Mouse (Mus musculus): ENCODE measurements at regions not wholly inside any gene's neighbourhood (a gene's known extent, or its start where the extent isn't known, plus 50 kb on each side); places are given as distances from the start of the nearest gene placed in this dataset.
"Not testable (repeated sequence)": the region's sequence is repeated elsewhere in the genome, so short reads cannot be mapped to it uniquely, and the experiment has no call there.

DNA sequence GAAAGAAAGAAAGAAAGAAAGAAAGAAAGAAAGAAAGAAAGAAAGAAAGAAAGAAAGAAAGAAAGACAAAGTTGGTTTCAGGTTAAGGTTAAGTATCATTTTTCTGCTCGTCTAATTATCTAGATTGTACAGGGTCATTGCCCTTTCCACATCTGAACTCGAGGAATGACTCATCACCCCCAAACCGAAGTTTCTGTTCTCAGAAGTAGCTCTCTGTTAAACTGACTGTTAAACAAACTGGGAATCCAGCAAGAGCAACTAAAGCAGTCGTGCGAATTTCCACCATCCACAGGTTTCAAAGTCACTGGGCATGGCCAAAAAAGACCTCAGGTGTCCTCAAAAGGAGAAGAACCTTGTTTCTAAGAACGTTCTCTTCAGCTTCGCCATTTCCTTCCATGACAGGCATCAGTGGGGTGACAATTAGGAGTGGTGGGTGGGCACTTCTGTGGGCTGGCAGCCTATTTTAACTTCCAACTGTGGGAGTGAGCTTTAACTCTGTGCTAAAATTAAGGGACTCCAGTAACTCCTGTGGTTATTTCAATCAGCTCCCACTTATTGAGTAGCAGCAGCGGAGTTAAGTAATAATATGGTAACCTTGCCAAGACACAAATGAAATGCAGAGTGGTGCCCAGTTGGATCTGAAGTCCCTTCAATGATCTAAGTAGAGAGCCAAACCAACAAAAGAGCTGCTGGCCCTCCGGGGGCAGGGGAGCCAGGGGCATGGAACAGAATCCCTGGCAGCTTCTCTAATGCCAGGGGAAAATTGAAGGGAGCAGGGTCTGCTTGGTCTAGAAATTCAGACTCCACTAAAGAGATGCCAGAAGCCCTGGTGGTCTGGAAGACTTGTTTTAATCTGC is 470.5 kb upstream of the Smim15 start:
- no peak overlapping the region for H3K4me2 ChIP-seq (replicated peaks)
- H3K9me3 ChIP-seq (replicated peaks): no peaks in the 10 kb centered on the region
- H3K9ac ChIP-seq: no peak overlapping the region
- H3K4me1 ChIP-seq: no peaks in the 10 kb centered on the region
- ATAC-seq (ENCODE audit: insufficient number of reproducible peaks, low FRiP score, low TSS enrichment, low read depth): peak; percentile 63
- H3K27me3 ChIP-seq: no peaks in the 10 kb centered on the region
- H3K27ac ChIP-seq (replicated peaks): no peak overlapping the region
- 68% methylated on average over 9 of the region's 9 CpGs for WGBS
- H3K4me3 ChIP-seq (replicated peaks): no peak overlapping the region
- H3K36me3 ChIP-seq: no peaks in the 10 kb centered on the region

GRCm38 (mm10) chr13:107571539-107571938 is 472.7 kb upstream of the Smim15 start:
- no peak overlapping the region for H3K27ac ChIP-seq (replicated peaks)
- no peaks in the 10 kb centered on the region for H3K9me3 ChIP-seq (replicated peaks)
- H3K36me3 ChIP-seq: no peaks in the 10 kb centered on the region
- H3K9ac ChIP-seq: no peak overlapping the region
- no peak overlapping the region for H3K4me3 ChIP-seq (replicated peaks)
- no peak overlapping the region for H3K4me2 ChIP-seq (replicated peaks)
- no peaks in the 10 kb centered on the region for H3K27me3 ChIP-seq
- 83% methylated on average over 10 of the region's 10 CpGs for WGBS
- no peaks in the 10 kb centered on the region for H3K4me1 ChIP-seq
- ATAC-seq (ENCODE audit: insufficient number of reproducible peaks, low FRiP score, low TSS enrichment, low read depth): no peak

GRCm38 (mm10) chr13:107569477-107569876 is 474.8 kb upstream of the Smim15 start:
- Histone ChIP-seq H3K4me2 (replicated peaks) (no peak overlapping the region), H3K4me3 (replicated peaks) (no peak overlapping the region), H3K27ac (replicated peaks) (no peak overlapping the region), H3K27me3 (no peaks in the 10 kb centered on the region), H3K4me1 (no peaks in the 10 kb centered on the region), H3K36me3 (no peaks in the 10 kb centered on the region), H3K9me3 (replicated peaks) (no peaks in the 10 kb centered on the region), H3K9ac (no peak overlapping the region)
- 93% methylated on average over 2 of the region's 2 CpGs for WGBS
- no peak for ATAC-seq (ENCODE audit: insufficient number of reproducible peaks, low FRiP score, low TSS enrichment, low read depth)

DNA sequence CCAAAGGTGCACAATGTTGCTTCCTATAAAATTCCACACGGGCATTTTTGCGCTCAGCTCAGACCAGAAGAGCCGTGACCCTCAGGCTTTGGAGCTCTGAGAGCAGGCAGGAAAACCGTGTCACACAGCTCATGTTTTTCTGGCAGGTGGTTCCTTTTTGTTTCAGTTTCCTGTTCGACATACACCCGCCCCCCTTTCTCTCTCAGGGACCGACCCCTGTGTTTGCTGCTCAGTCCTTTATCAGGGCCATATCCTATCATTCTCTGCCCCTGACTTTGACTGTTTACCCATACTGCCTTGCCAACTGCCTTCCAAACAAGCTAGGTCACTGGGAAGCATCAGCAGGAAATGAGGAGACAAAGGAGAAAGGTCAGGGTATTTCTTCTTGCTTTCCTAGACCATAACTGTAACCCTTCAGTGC is 475.5 kb upstream of the Smim15 start:
- no peak overlapping the region for H3K9ac ChIP-seq
- no peaks in the 10 kb centered on the region for H3K27me3 ChIP-seq
- no peaks in the 10 kb centered on the region for H3K36me3 ChIP-seq
- ATAC-seq (ENCODE audit: insufficient number of reproducible peaks, low FRiP score, low TSS enrichment, low read depth): no peak
- H3K4me1 ChIP-seq: no peaks in the 10 kb centered on the region
- no peak overlapping the region for H3K27ac ChIP-seq (replicated peaks)
- WGBS: 48% methylated on average over 7 of the region's 7 CpGs
- no peak overlapping the region for H3K4me2 ChIP-seq (replicated peaks)
- H3K4me3 ChIP-seq (replicated peaks): no peak overlapping the region
- H3K9me3 ChIP-seq (replicated peaks): no peaks in the 10 kb centered on the region

GRCm38 (mm10) chr13:107562463-107562862 is 481.8 kb upstream of the Smim15 start:
- H3K4me2 ChIP-seq (replicated peaks): no peak overlapping the region
- no peak overlapping the region for H3K9ac ChIP-seq
- H3K27ac ChIP-seq (replicated peaks): no peak overlapping the region
- H3K36me3 ChIP-seq: no peaks in the 10 kb centered on the region
- H3K27me3 ChIP-seq: no peaks in the 10 kb centered on the region
- 85% methylated on average over 1 of the region's 1 CpGs for WGBS
- no peak overlapping the region for H3K4me3 ChIP-seq (replicated peaks)
- no peaks in the 10 kb centered on the region for H3K9me3 ChIP-seq (replicated peaks)
- ATAC-seq (ENCODE audit: insufficient number of reproducible peaks, low FRiP score, low TSS enrichment, low read depth): no peak
- H3K4me1 ChIP-seq: no peaks in the 10 kb centered on the region

GRCm38 (mm10) chr13:107561529-107561928 is 482.7 kb upstream of the Smim15 start:
- WGBS: 81% methylated on average over 2 of the region's 2 CpGs
- Histone ChIP-seq H3K27ac (replicated peaks) (no peak overlapping the region), H3K4me1 (no peaks in the 10 kb centered on the region), H3K4me3 (replicated peaks) (no peak overlapping the region), H3K27me3 (no peaks in the 10 kb centered on the region), H3K4me2 (replicated peaks) (no peak overlapping the region), H3K9me3 (replicated peaks) (no peaks in the 10 kb centered on the region), H3K9ac (no peak overlapping the region), H3K36me3 (no peaks in the 10 kb centered on the region)
- ATAC-seq (ENCODE audit: insufficient number of reproducible peaks, low FRiP score, low TSS enrichment, low read depth): no peak

- Histone ChIP-seq H3K27ac (replicated peaks) (no peak overlapping the region), H3K27me3 (no peaks in the 10 kb centered on the region), H3K4me2 (replicated peaks) (no peak overlapping the region), H3K36me3 (no peaks in the 10 kb centered on the region), H3K4me3 (replicated peaks) (no peak overlapping the region), H3K9ac (no peak overlapping the region), H3K9me3 (replicated peaks) (no peaks in the 10 kb centered on the region), H3K4me1 (no peaks in the 10 kb centered on the region)
- ATAC-seq (ENCODE audit: insufficient number of reproducible peaks, low FRiP score, low TSS enrichment, low read depth): no peak
- 69% methylated on average over 3 of the region's 3 CpGs for WGBS
Observed at GRCm38 (mm10) chr13:107555958-107556357, 488.3 kb upstream of the Smim15 start.

DNA sequence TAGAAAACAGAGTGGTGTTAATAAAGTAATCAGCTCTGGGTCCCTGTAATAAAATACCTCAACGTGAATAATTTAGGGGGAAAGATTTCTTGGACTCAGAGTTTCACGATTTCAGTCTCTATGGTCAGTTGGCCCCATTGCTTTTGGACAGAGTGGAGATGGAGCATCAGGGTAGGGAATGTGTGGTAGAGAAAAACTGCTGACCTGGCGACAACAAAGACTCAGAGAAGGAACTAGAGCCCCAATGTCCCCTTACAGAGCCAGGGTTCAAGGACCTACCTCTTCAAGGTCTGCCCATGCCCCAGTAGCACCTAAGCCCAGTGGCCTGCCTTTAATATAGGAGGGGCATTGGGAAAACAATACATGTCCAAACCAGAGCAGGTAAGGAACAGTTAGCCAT is 490.2 kb upstream of the Smim15 start:
- no peaks in the 10 kb centered on the region for H3K27me3 ChIP-seq
- H3K36me3 ChIP-seq: no peaks in the 10 kb centered on the region
- H3K4me3 ChIP-seq (replicated peaks): no peak overlapping the region
- H3K9me3 ChIP-seq (replicated peaks): no peaks in the 10 kb centered on the region
- no peaks in the 10 kb centered on the region for H3K4me1 ChIP-seq
- no peak for ATAC-seq (ENCODE audit: insufficient number of reproducible peaks, low FRiP score, low TSS enrichment, low read depth)
- H3K27ac ChIP-seq (replicated peaks): no peak overlapping the region
- no peak overlapping the region for H3K4me2 ChIP-seq (replicated peaks)
- H3K9ac ChIP-seq: no peak overlapping the region
- 83% methylated on average over 3 of the region's 3 CpGs for WGBS

GRCm38 (mm10) chr13:107552165-107552564 is 492.1 kb upstream of the Smim15 start:
- H3K4me3 ChIP-seq (replicated peaks): no peak overlapping the region
- no peaks in the 10 kb centered on the region for H3K27me3 ChIP-seq
- H3K4me1 ChIP-seq: no peaks in the 10 kb centered on the region
- no peak overlapping the region for H3K27ac ChIP-seq (replicated peaks)
- no peaks in the 10 kb centered on the region for H3K9me3 ChIP-seq (replicated peaks)
- 93% methylated on average over 4 of the region's 4 CpGs for WGBS
- ATAC-seq (ENCODE audit: insufficient number of reproducible peaks, low FRiP score, low TSS enrichment, low read depth): no peak
- H3K4me2 ChIP-seq (replicated peaks): no peak overlapping the region
- H3K9ac ChIP-seq: no peak overlapping the region
- H3K36me3 ChIP-seq: no peaks in the 10 kb centered on the region

GRCm38 (mm10) chr13:107549995-107550394 is 494.3 kb upstream of the Smim15 start:
- not testable (repeated sequence) for H3K9ac ChIP-seq; H3K27me3 ChIP-seq; H3K9me3 ChIP-seq (replicated peaks); H3K4me2 ChIP-seq (replicated peaks); H3K4me1 ChIP-seq; H3K36me3 ChIP-seq; H3K4me3 ChIP-seq (replicated peaks); ATAC-seq (ENCODE audit: insufficient number of reproducible peaks, low FRiP score, low TSS enrichment, low read depth); H3K27ac ChIP-seq (replicated peaks)
- 91% methylated on average over 7 of the region's 7 CpGs for WGBS

DNA sequence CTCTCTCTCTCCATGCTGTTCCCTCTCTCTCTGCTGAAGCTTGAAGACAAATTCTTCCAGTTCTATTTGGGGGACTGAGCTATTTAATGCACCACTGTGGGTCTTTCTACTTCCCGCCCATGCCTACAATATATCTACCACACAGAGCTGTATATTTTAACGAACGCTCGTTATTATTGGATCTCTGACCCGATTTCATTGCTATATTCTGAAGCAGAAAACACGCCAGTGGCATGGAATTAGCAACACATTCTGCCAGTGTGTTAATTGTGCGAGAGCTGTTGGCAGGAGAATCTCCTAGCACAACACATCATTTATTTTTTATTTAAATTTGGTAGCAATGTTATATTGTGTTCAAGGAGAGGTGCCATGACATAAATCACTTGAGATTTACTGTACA is 497.2 kb upstream of the Smim15 start:
- H3K9ac ChIP-seq: no peak overlapping the region
- H3K9me3 ChIP-seq (replicated peaks): no peaks in the 10 kb centered on the region
- no peaks in the 10 kb centered on the region for H3K27me3 ChIP-seq
- no peak for ATAC-seq (ENCODE audit: insufficient number of reproducible peaks, low FRiP score, low TSS enrichment, low read depth)
- no peaks in the 10 kb centered on the region for H3K4me1 ChIP-seq
- 82% methylated on average over 7 of the region's 7 CpGs for WGBS
- no peak overlapping the region for H3K27ac ChIP-seq (replicated peaks)
- no peaks in the 10 kb centered on the region for H3K36me3 ChIP-seq
- H3K4me2 ChIP-seq (replicated peaks): no peak overlapping the region
- no peak overlapping the region for H3K4me3 ChIP-seq (replicated peaks)
